Mouse (Mus musculus): ENCODE data around the gene Uba3.
A peak's percentile ranks its signal among the peaks of the same experiment; 100 is the strongest.

Uba3 gene

GRCm38 (mm10) chr6:97205439-97205885 lies at the start of gene Uba3:
TSS of gene Uba3 (minus strand) at chr6:97205647.
- peak; percentile 98 for DNase-seq (ENCODE audit: low spot score in 2 of 2)

- peak; percentile 23 to 27 for DNase-seq (ENCODE audit: low spot score in 2 of 2)
These were observed 47.3 kb upstream of the Uba3 start, which contains the start of gene Lmod3 for GRCm38 (mm10) chr6:97252711-97253221. TSS of gene Lmod3 (minus strand) at chr6:97252759.

- DNase-seq (ENCODE audit: low spot score in 2 of 2), result no peak
These were observed 46.6 kb upstream of the Uba3 start for GRCm38 (mm10) chr6:97252086-97252485.

GRCm38 (mm10) chr6:97250966-97251365 lies 45.5 kb upstream of the Uba3 start:
- peak; percentile 26 to 65 for DNase-seq (ENCODE audit: low spot score in 2 of 2)

- no peak for DNase-seq (ENCODE audit: low spot score in 2 of 2)
These were observed 39.8 kb upstream of the Uba3 start for GRCm38 (mm10) chr6:97245200-97245599.

GRCm38 (mm10) chr6:97242522-97242921 lies 37.1 kb upstream of the Uba3 start:
- DNase-seq (ENCODE audit: low spot score in 2 of 2), result no peak

- DNase-seq (ENCODE audit: low spot score in 2 of 2), result no peak
These were observed 34.6 kb upstream of the Uba3 start for GRCm38 (mm10) chr6:97240092-97240491.

- no peak for DNase-seq (ENCODE audit: low spot score in 2 of 2)
These were observed 33.9 kb upstream of the Uba3 start for GRCm38 (mm10) chr6:97239360-97239759.

- no peak for DNase-seq (ENCODE audit: low spot score in 2 of 2)
These were observed 30.6 kb upstream of the Uba3 start for GRCm38 (mm10) chr6:97236088-97236487.

GRCm38 (mm10) chr6:97234911-97235668 lies 29.6 kb upstream of the Uba3 start:
- DNase-seq (ENCODE audit: low spot score in 2 of 2), result no peak

- no peak for DNase-seq (ENCODE audit: low spot score in 2 of 2)
These were observed 21.8 kb upstream of the Uba3 start for GRCm38 (mm10) chr6:97227067-97227847.

- DNase-seq (ENCODE audit: low spot score in 2 of 2), result no peak
These were observed 20.6 kb upstream of the Uba3 start for GRCm38 (mm10) chr6:97226083-97226491.

- DNase-seq (ENCODE audit: low spot score in 2 of 2), result no peak
These were observed 19.1 kb upstream of the Uba3 start for GRCm38 (mm10) chr6:97224505-97224904.

GRCm38 (mm10) chr6:97223566-97223965 lies 18.1 kb upstream of the Uba3 start:
- DNase-seq (ENCODE audit: low spot score in 2 of 2), result no peak

GRCm38 (mm10) chr6:97222931-97223467 lies 17.6 kb upstream of the Uba3 start:
- DNase-seq (ENCODE audit: low spot score in 2 of 2), result no peak

- DNase-seq (ENCODE audit: low spot score in 2 of 2), result no peak
These were observed 16.9 kb upstream of the Uba3 start for GRCm38 (mm10) chr6:97222321-97222720.

GRCm38 (mm10) chr6:97221205-97222025 lies 16.0 kb upstream of the Uba3 start:
- peak; percentile 75 to 78 for DNase-seq (ENCODE audit: low spot score in 2 of 2)

GRCm38 (mm10) chr6:97220672-97221071 lies 15.2 kb upstream of the Uba3 start:
- DNase-seq (ENCODE audit: low spot score in 2 of 2), result no peak

GRCm38 (mm10) chr6:97216154-97216821 lies 10.8 kb upstream of the Uba3 start:
- no peak for DNase-seq (ENCODE audit: low spot score in 2 of 2)

GRCm38 (mm10) chr6:97211981-97212380 lies 6.5 kb upstream of the Uba3 start:
- peak; percentile 51 to 56 for DNase-seq (ENCODE audit: low spot score in 2 of 2)
